Mouse (Mus musculus): Measurements from ENCODE around the gene Riok2. TPM values are rescaled to one million over a fixed set of nuclear protein-coding genes. Genes with fewer than 3 reads are reported as not detected.
A peak's percentile ranks its signal among the peaks of the same experiment; 100 is the strongest.

Gene Riok2
- total and polyA plus RNA-seq, 2 experiments from 2014 or later: 21.2 to 27.7 TPM

- H3K4me1 ChIP-seq (ENCODE audit: control insufficient read depth, insufficient read depth): no peaks in the 10 kb centered on the region
- TF ChIP-seq EP300 (IDR thresholded peaks at IDR 0.05; ENCODE audit: low read depth) (no peak), CTCF (IDR thresholded peaks at IDR 0.05; ENCODE audit: low read depth) (no peak)
- DNase-seq (ENCODE audit: low spot score) (no peak), ATAC-seq (ENCODE audit: insufficient read depth, low read depth) (peak; percentile 44; the same call in 1 of the 2 replicates)
- no peaks in the 10 kb centered on the region for H3K9me3 ChIP-seq (replicated peaks; ENCODE audit: control insufficient read depth, low read length)
- no peak overlapping the region for H3K4me2 ChIP-seq (ENCODE audit: low read depth, low read length)
- H3K27me3 ChIP-seq (ENCODE audit: control insufficient read depth, insufficient read depth, low read length): no peaks in the 10 kb centered on the region
- H3K4me3 ChIP-seq (ENCODE audit: low read depth, low read length): no peak overlapping the region
- no peaks in the 10 kb centered on the region for H3K36me3 ChIP-seq (replicated peaks; ENCODE audit: control insufficient read depth, insufficient read depth, low read length)
- H3K27ac ChIP-seq (ENCODE audit: low read depth): no peak overlapping the region
- H3K9ac ChIP-seq (replicated peaks; ENCODE audit: low read depth, low read length): no peak overlapping the region
These were observed 64.6 kb downstream of the Riok2 start for GRCm38 (mm10) chr17:17438576-17439191.

GRCm38 (mm10) chr17:17441876-17442498 lies 67.9 kb downstream of the Riok2 start:
- Histone ChIP-seq H3K4me3 (ENCODE audit: low read depth, low read length) (no peak overlapping the region), H3K9me3 (replicated peaks; ENCODE audit: control insufficient read depth, low read length) (no peaks in the 10 kb centered on the region), H3K9ac (replicated peaks; ENCODE audit: low read depth, low read length) (no peak overlapping the region), H3K4me1 (ENCODE audit: control insufficient read depth, insufficient read depth) (no peaks in the 10 kb centered on the region), H3K27me3 (ENCODE audit: control insufficient read depth, insufficient read depth, low read length) (no peaks in the 10 kb centered on the region), H3K36me3 (replicated peaks; ENCODE audit: control insufficient read depth, insufficient read depth, low read length) (no peaks in the 10 kb centered on the region), H3K27ac (ENCODE audit: low read depth) (no peak overlapping the region), H3K4me2 (ENCODE audit: low read depth, low read length) (no peak overlapping the region)
- 58% methylated on average over 4 of the region's 4 CpGs for WGBS
- DNase-seq (ENCODE audit: low spot score) (no peak), ATAC-seq (ENCODE audit: insufficient read depth, low read depth) (no peak)
- no peak for TF ChIP-seq EP300 (IDR thresholded peaks at IDR 0.05; ENCODE audit: low read depth)

- H3K9ac ChIP-seq (replicated peaks; ENCODE audit: low read depth, low read length): no peak overlapping the region
- H3K4me2 ChIP-seq (ENCODE audit: low read depth, low read length): no peak overlapping the region
- WGBS: 72% methylated on average over 3 of the region's 3 CpGs
- H3K36me3 ChIP-seq (replicated peaks; ENCODE audit: control insufficient read depth, insufficient read depth, low read length): no peaks in the 10 kb centered on the region
- H3K9me3 ChIP-seq (replicated peaks; ENCODE audit: control insufficient read depth, low read length): no peaks in the 10 kb centered on the region
- ATAC-seq (ENCODE audit: insufficient read depth, low read depth) (no peak), DNase-seq (ENCODE audit: low spot score) (no peak)
- no peak overlapping the region for H3K4me3 ChIP-seq (ENCODE audit: low read depth, low read length)
- H3K4me1 ChIP-seq (ENCODE audit: control insufficient read depth, insufficient read depth): no peaks in the 10 kb centered on the region
- H3K27me3 ChIP-seq (ENCODE audit: control insufficient read depth, insufficient read depth, low read length): no peaks in the 10 kb centered on the region
- TF ChIP-seq CTCF (IDR thresholded peaks at IDR 0.05; ENCODE audit: low read depth) (no peak), EP300 (IDR thresholded peaks at IDR 0.05; ENCODE audit: low read depth) (no peak)
- no peak overlapping the region for H3K27ac ChIP-seq (ENCODE audit: low read depth)
These were observed 70.3 kb downstream of the Riok2 start for GRCm38 (mm10) chr17:17444297-17444886.

Other genes starting within 250 kb of the Riok2 start
- gene Lix1, start 28.4 kb downstream of the Riok2 start, total RNA-seq (2014; rRNA removed; ENCODE audit: low replicate concordance): 2.1 and 2.5 TPM in 2 replicates
- gene Lix1, start 28.4 kb downstream of the Riok2 start, polyA plus RNA-seq (2015; fragmentation: Nextera tagmentation; extraction: Ambion mirVana): 6.9 and 8.3 TPM in 2 replicates